Mouse (Mus musculus) heart, adult 10 weeks (tissue): ENCODE results near the gene S100b. TPM values are rescaled to one million over a fixed set of nuclear protein-coding genes. Genes with fewer than 3 reads are reported as not detected.

ENCODE experiments used
- polyA plus RNA-seq: library from polyadenylated mRNA; stranded (reverse); fragments of 350-450 nt; fragmentation: Illumina TruSeq; extraction: RNeasy Lipid Tissue Mini Kit (QIAGEN cat#74804); gene quantifications from one replicate; pipeline ENCODE4 v1.2.3, GENCODE M21; 2014; ENCODE audit warnings: low read depth, low replicate concordance

S100b gene
- polyA plus RNA-seq = 2.4 TPM

DNA sequence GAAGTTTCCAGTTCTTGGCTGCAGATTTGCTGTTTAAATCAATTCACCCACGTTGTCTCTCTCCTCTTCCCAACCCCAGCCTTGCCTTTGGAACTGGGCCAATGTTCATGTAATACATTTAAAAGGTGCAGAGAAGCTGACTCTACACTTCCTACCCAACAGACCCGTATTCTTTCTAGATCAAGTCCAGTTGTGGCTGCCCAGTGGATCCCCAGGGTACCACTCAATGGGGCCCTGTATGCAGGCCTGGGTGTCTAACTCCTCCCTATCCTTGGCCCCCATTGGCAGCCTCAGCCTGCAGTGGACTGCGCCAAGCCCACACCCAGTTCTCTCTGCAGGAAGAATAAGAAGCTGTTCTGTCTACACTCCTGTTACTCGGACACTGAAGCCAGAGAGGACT lies at the start of gene S100b:
TSS of gene S100b (plus strand) at position 318 of the 400 bp plus-strand sequence.

DNA sequence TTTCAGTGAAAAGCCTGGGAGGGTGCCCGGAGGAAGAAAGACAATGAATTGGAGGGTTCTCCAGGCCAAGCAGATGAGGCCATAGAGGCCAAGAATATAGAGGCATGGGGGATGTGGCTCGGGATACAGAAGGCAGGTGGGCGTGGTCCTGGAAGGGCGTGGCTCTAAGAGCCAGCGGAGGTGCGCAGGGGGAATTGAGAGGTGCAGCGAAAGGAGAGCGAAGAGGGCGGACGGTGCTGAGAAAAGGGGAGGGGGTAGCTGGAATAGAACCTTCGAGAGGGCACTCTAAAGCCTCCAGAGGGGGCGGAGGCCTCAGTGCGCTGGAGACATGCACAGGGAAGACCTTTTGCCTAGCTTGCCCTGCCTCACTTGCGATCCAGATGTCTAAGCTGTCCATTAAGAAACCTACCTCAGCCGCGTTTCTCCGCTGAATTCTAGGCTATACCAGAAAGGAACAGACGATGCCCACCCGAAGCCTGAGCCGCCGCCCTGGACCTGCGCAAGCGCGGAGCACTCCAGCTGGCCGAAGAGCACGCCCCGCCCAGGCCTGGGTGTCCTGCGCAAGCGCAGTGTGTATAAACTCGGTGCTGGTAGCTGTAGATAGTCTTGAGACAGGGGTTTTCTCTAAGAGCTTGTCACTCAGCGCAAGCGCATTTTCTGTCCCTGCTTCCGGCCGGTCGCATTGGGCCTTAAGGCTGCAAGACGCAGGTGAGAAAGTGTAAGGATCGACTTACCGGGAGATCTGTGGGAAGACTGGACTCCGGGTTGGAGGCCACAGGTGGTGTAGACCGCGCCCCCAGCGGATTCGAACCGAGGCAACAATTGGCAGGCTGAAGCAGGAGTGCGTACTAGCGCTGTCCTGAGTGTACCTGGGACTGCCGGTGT lies 16.1 kb upstream of the S100b start, which contains the start of gene Prmt2:
TSS of gene Prmt2 (minus strand) at position 525 of the 885 bp plus-strand sequence.

Other genes starting within 250 kb of the S100b start
- gene Zfp280b, start 221.2 kb upstream of the S100b start, polyA plus RNA-seq = 4.6 TPM
- not detected for gene Slc5a4b, start 142.9 kb upstream of the S100b start, polyA plus RNA-seq
- gene Slc5a4a, start 106.4 kb upstream of the S100b start, polyA plus RNA-seq = not detected
- 12.6 TPM for gene Prmt2, start 16.0 kb upstream of the S100b start, polyA plus RNA-seq
- 8.6 TPM for gene Dip2a, start 91.4 kb downstream of the S100b start, polyA plus RNA-seq
- not detected for gene AC141477.1, start 186.6 kb downstream of the S100b start, polyA plus RNA-seq
- 56.6 TPM for gene Pcnt, start 188.9 kb downstream of the S100b start, polyA plus RNA-seq
- 0.99 TPM for gene 2610028H24Rik, start 195.2 kb downstream of the S100b start, polyA plus RNA-seq
- 27.2 TPM for gene Mcm3ap, start 215.1 kb downstream of the S100b start, polyA plus RNA-seq
- 2.6 TPM for gene Ybey, start 215.3 kb downstream of the S100b start, polyA plus RNA-seq